Mouse (Mus musculus) midbrain, embryonic 16.5 days (tissue): ENCODE data around the gene Baiap2. TPM values are rescaled to one million over a fixed set of nuclear protein-coding genes. Genes with fewer than 3 reads are reported as not detected.
A peak's percentile ranks its signal among the peaks of the same experiment; 100 is the strongest.

Source experiments
- ATAC-seq: fragments of 200-750 bp; cut with Nextera tagmentation; 2 replicates; pipeline ENCODE4 v1.8.0; 2017; ENCODE audit warnings: moderate TSS enrichment
- H3K27ac ChIP-seq: fragments of 300-500 bp; sonication (generic); 2 replicates; pipeline ENCODE4 v1.5.1; 2014; ENCODE audit warnings: mild to moderate bottlenecking, low read length, mixed read lengths
- H3K27me3 ChIP-seq: fragments of 300-500 bp; sonication (generic); 2 replicates; pipeline ENCODE4 v1.6.1; 2014; ENCODE audit warnings: low read depth, low read length, mixed read lengths; ENCODE audit not compliant: control insufficient read depth, insufficient read depth
- H3K36me3 ChIP-seq: fragments of 300-500 bp; sonication (generic); 2 replicates; pipeline ENCODE4 v1.6.1; 2014; ENCODE audit warnings: mild to moderate bottlenecking, low read length, moderate library complexity, mixed read lengths; ENCODE audit not compliant: control insufficient read depth, insufficient read depth
- H3K4me1 ChIP-seq: fragments of 300-500 bp; sonication (generic); 2 replicates; pipeline ENCODE4 v1.6.1; 2014; ENCODE audit warnings: mild to moderate bottlenecking, low read length, mixed read lengths; ENCODE audit not compliant: control insufficient read depth, insufficient read depth
- H3K4me2 ChIP-seq: fragments of 300-500 bp; sonication (generic); 2 replicates; pipeline ENCODE4 v1.6.1; 2014; ENCODE audit warnings: mild to moderate bottlenecking, low read length, mixed read lengths
- H3K4me3 ChIP-seq: fragments of 300-500 bp; sonication (generic); 2 replicates; pipeline ENCODE4 v1.5.1; 2014; ENCODE audit warnings: low read depth, mild to moderate bottlenecking, low read length, moderate library complexity, mixed read lengths
- H3K9ac ChIP-seq: fragments of 300-500 bp; sonication (generic); 2 replicates; pipeline ENCODE4 v1.6.1; 2014; ENCODE audit warnings: low read depth, low read length, mixed read lengths
- H3K9me3 ChIP-seq: fragments of 300-500 bp; sonication (generic); replicated peaks from 2 replicates; pipeline ENCODE4 v1.6.1; 2014; ENCODE audit warnings: mild to moderate bottlenecking, low read length, mixed read lengths; ENCODE audit not compliant: control insufficient read depth, poor library complexity, severe bottlenecking
- WGBS: fragments of 180-500 bp; shearing (Covaris S2); extraction: QIAGEN DNeasy Blood & Tissue Kit; methylation state at CpG from one replicate; pipeline ENCODE4 v1.1.7; 2014; 5-methylcytosine and 5-hydroxymethylcytosine counted together
- polyA plus RNA-seq: library from polyadenylated mRNA; unstranded; fragments of >200 nt; fragmentation: Nextera tagmentation; extraction: Ambion mirVana; gene quantifications from 2 replicates; pipeline ENCODE4 v1.2.1, GENCODE M21; 2015

Baiap2 gene
- polyA plus RNA-seq, 1 experiment from 2014 or later = 15.7 TPM

GRCm38 (mm10) chr11:119905794-119906193 is 36.8 kb upstream of the Baiap2 start:
- 89% methylated on average over 5 of the region's 5 CpGs for WGBS
- no peaks in the 10 kb centered on the region for H3K36me3 ChIP-seq
- H3K9me3 ChIP-seq = no peaks in the 10 kb centered on the region
- no peaks in the 10 kb centered on the region; the same call in none of the 2 replicates for H3K27me3 ChIP-seq
- no peak for ATAC-seq
- H3K4me1 ChIP-seq = 0 out of 2 replicates have a peak, but pooled peaks cover 3% of the 10 kb centered on the region
- no peak overlapping the region for H3K4me2 ChIP-seq
- no peak overlapping the region for H3K27ac ChIP-seq
- H3K4me3 ChIP-seq = no peak overlapping the region
- no peak overlapping the region for H3K9ac ChIP-seq

DNA sequence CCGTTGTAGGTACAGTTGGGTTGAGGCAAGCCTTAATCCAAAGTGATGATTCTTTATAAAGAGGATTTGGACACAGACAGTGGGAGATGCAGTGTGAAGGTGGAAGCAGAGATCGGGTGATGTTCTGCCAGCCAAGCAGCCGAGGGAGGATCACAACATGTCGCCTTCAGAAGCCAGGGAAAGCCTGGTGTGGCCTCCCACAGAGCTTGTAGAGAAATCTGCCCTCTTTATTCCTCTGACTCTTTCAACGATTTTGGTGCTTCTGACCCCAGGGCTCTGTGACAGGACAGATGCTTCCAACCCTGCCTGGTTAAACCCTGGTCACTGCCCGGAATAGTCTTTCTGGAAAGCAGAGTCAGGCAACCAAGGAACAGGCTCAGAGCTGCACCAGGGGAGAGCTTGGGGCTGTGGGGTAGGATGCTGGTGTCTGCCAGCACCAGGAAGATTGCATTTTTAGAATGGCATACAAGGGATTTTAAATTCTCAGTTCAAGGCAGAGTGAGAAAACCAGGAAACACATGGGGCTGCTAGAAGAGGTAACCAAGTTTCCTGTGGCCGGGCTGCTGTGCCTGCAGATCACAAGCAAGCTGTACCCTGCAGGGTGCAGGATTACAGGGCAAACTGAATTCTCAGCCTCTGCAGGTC is 35.4 kb upstream of the Baiap2 start:
- no peak overlapping the region for H3K4me3 ChIP-seq
- H3K36me3 ChIP-seq = no peaks in the 10 kb centered on the region
- no peaks in the 10 kb centered on the region for H3K9me3 ChIP-seq
- no peak overlapping the region for H3K27ac ChIP-seq
- H3K4me2 ChIP-seq = no peak overlapping the region
- no peak for ATAC-seq
- H3K9ac ChIP-seq = 0 out of 2 replicates have a peak overlapping the region, but pooled peaks have one; percentile 20
- 24% methylated on average over 7 of the region's 7 CpGs for WGBS
- 0 out of 2 replicates have a peak, but pooled peaks cover 3% of the 10 kb centered on the region for H3K4me1 ChIP-seq
- no peaks in the 10 kb centered on the region; the same call in none of the 2 replicates for H3K27me3 ChIP-seq

GRCm38 (mm10) chr11:119907711-119908110 is 34.9 kb upstream of the Baiap2 start:
- no peak for ATAC-seq

DNA sequence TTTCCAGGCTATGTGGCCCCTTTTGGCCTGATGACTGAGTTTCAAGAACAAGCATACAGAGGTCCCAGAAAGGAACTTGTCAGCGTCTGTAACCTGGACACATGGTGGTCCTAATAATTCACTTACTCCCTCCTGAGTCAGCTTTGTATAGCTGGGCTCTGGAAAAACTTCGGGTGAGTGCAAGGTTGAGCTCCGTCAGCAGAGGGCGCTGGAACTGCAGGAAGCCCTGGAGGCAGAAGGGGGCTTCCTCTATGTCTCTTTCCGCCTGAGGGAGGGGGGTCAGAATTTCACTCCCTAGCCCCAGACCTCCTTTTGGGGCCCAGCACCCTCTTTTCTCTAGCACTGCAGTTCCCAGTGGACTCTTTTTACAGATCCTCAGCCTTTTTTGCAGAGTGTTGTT is 33.1 kb upstream of the Baiap2 start:
- Histone ChIP-seq H3K9ac (no peak overlapping the region), H3K4me2 (no peak overlapping the region), H3K9me3 (no peaks in the 10 kb centered on the region), H3K27me3 (no peaks in the 10 kb centered on the region; the same call in none of the 2 replicates), H3K27ac (no peak overlapping the region), H3K36me3 (no peaks in the 10 kb centered on the region), H3K4me1 (peaks cover 13% of the 10 kb centered on the region), H3K4me3 (no peak overlapping the region)
- 0% methylated on average over 5 of the region's 5 CpGs for WGBS
- ATAC-seq = no peak

More at GRCm38 (mm10) chr11:119907711-119908110, 34.9 kb upstream of the Baiap2 start:
- Histone ChIP-seq H3K4me1 (peaks cover 4% of the 10 kb centered on the region), H3K4me2 (no peak overlapping the region), H3K9ac (no peak overlapping the region), H3K36me3 (no peaks in the 10 kb centered on the region), H3K4me3 (no peak overlapping the region), H3K27ac (no peak overlapping the region), H3K27me3 (no peaks in the 10 kb centered on the region; the same call in none of the 2 replicates), H3K9me3 (no peaks in the 10 kb centered on the region)
- 35% methylated on average over 7 of the region's 7 CpGs for WGBS

DNA sequence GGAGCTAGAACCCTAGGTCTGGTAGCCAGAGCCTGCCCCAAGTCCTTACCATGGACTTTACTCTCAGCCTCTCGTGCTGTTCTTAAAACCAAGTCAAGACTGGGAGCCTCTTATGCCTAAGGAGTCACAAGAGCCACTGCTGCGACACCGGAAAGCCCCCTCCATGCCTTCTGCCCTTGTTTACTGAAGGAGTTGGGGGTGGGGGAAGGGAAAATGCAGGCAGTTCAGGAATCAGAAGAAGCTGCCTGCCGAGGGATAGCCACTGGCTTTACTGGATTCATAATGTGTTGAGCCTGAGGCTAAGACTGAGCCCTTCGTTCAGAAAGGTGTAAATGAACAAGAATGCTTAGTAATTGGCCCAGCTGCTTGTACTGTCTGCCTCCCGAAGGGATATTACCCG is 29.7 kb upstream of the Baiap2 start:
- Histone ChIP-seq H3K27ac (peak overlapping the region; percentile 82), H3K9me3 (no peaks in the 10 kb centered on the region), H3K4me1 (peaks cover 29% of the 10 kb centered on the region), H3K36me3 (peaks cover 9% of the 10 kb centered on the region), H3K9ac (peak overlapping the region; percentile 94), H3K27me3 (no peaks in the 10 kb centered on the region), H3K4me3 (peak overlapping the region; percentile 94), H3K4me2 (peak overlapping the region; percentile 99)
- 5% methylated on average over 7 of the region's 7 CpGs for WGBS
- ATAC-seq = peak; percentile 22

DNA sequence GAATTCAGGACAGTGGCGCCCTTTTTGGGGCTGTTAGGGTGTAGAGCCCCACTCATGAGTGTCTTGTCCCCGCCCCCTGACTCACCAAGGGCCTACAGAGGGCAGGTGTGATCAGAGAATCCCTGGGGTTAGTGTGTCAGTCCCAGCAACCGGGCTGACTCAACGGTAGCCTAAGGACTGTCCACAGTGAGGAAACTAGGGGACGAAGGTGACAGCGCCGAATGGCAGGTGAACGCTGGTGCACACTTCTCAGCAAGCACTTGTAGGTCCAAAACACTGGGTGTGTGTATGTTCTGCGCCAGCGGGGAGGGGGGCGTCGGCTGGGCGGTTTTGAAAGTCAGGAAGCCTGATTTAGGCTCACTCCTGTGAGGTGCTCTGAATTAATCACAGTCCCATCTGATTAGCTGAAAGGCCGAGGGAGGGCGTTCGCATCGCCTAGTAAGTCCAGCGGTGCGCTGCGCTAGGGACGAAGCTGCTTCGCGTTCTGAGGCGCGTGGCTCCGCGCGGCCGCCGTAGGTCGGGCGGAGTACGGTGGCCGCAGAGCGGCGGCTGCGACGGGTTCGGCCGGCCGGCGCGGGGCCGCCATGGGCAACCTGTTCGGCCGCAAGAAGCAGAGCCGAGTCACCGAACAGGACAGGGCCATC is 29.1 kb upstream of the Baiap2 start, which contains the start of gene Chmp6:
Chmp6 (plus strand) TSS at position 151 of the 644 bp plus-strand sequence.
- no peaks in the 10 kb centered on the region for H3K27me3 ChIP-seq
- peak within 1 kb of the TSS; percentile 94 for H3K9ac ChIP-seq
- H3K27ac ChIP-seq = peak within 1 kb of the TSS; percentile 82
- peak within 1 kb of the TSS; percentile 94 for H3K4me3 ChIP-seq
- H3K4me1 ChIP-seq = peaks cover 29% of the 10 kb centered on the region
- H3K4me2 ChIP-seq = peak within 1 kb of the TSS; percentile 99
- WGBS = under 1% methylated on average over 41 of the region's 48 CpGs
- H3K9me3 ChIP-seq = no peaks in the 10 kb centered on the region
- ATAC-seq = peak; percentile 72
- H3K36me3 ChIP-seq = peaks cover 15% of the 10 kb centered on the region

DNA sequence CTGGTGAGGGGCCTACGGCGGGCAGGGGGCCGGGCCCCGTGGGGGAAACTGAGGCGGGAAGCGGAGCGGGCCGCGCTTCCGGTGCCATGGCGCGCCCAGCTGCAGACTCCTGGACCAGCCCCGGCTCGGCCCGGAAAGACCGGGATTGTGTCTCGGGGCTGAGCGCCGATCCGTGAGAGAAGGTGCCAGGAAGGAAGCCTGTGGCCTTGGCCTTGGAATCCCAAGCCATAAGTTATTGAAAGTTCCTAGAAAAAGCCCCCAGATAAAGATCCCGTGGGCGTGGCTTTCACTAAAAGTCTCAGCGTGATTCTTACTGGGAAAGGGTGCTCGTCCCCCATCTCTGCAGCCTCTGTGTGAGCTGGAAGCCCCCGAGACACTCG is 28.6 kb upstream of the Baiap2 start:
- Histone ChIP-seq H3K9ac (peak overlapping the region; percentile 94), H3K27ac (peak overlapping the region; percentile 82), H3K36me3 (peaks cover 18% of the 10 kb centered on the region), H3K9me3 (no peaks in the 10 kb centered on the region), H3K4me1 (peaks cover 29% of the 10 kb centered on the region), H3K27me3 (no peaks in the 10 kb centered on the region), H3K4me2 (peak overlapping the region; percentile 99), H3K4me3 (peak overlapping the region; percentile 94)
- ATAC-seq = peak; percentile 43
- under 1% methylated on average over 26 of the region's 26 CpGs for WGBS

DNA sequence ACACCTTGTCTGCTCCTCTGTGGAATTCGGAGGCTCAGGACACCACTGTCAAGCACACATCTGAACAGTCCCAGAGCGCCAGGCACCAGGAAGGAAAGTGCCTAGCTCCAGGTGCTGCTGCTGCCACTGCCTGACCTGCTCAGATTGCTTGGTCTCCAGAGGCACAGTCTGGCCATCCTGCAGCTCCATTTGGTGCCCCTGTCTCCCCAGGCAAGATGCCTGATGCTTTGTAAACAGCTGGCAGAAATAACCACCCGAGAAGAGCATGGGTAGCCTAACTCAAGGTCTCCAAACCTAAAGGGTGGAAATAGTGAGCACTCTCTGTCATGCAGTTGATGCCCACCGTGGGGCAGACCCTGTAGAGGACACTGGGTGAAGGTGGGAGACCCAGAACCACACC is 28.2 kb upstream of the Baiap2 start:
- ATAC-seq = no peak
- peaks cover 22% of the 10 kb centered on the region for H3K36me3 ChIP-seq
- WGBS = 26% methylated on average over 4 of the region's 4 CpGs
- no peaks in the 10 kb centered on the region for H3K27me3 ChIP-seq
- H3K9ac ChIP-seq = peak overlapping the region; percentile 94
- peaks cover 29% of the 10 kb centered on the region for H3K4me1 ChIP-seq
- peak overlapping the region; percentile 82 for H3K27ac ChIP-seq
- H3K4me3 ChIP-seq = peak overlapping the region; percentile 94
- H3K9me3 ChIP-seq = no peaks in the 10 kb centered on the region
- H3K4me2 ChIP-seq = peak overlapping the region; percentile 99

DNA sequence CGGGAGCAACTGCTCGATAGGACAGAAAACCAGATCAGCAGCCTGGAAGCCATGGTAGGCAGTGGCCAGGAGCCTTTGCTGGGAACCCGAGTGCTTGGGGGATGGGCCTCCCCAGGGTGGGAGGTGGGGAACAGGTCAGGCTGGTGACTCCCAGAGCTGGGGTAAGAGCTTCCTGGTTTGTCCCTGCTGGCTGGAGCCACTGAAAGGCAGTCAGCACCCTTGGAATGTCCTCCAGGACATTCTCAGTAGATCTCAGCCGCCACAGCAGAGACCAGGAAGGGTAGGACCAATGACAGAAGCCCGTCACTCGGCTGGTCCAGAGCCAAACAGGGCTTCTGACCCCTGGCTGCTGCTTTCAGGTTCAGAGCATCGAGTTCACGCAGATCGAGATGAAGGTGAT is 26.9 kb upstream of the Baiap2 start:
- Histone ChIP-seq H3K27me3 (no peaks in the 10 kb centered on the region), H3K4me3 (no peak overlapping the region), H3K4me1 (peaks cover 26% of the 10 kb centered on the region), H3K36me3 (peaks cover 22% of the 10 kb centered on the region), H3K9ac (no peak overlapping the region), H3K4me2 (no peak overlapping the region), H3K27ac (no peak overlapping the region), H3K9me3 (no peaks in the 10 kb centered on the region)
- WGBS = 91% methylated on average over 9 of the region's 9 CpGs
- ATAC-seq = no peak
